Mouse (Mus musculus): Measurements from ENCODE around the gene Dclre1a. TPM values are rescaled to one million over a fixed set of nuclear protein-coding genes. Genes with fewer than 3 reads are reported as not detected.
A peak's percentile ranks its signal among the peaks of the same experiment; 100 is the strongest.
"Not testable (repeated sequence)": the region's sequence is repeated elsewhere in the genome, so short reads cannot be mapped to it uniquely, and the experiment has no call there.

Gene Dclre1a
- total and polyA plus RNA-seq, 2 experiments from 2014 or later, result 9.8 to 10.4 TPM

DNA sequence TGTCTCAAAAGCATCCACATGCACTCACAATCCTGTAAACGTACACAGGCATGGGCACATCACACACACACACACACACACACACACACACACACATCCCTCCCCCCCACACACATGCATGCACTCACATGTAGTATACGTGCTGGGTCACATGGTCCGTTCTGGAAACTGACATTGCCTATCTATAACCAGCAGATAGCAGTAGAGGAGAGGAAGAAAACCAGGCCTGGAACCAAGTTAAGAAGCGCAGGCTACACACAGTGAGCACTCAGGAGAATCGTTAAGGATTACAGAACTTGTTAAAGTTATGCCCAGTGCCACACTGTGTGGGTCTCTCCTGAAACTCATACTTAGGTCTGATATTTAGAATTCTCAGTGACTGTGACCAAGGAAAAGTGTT, 45.0 kb downstream of the Dclre1a start:
- H3K9ac ChIP-seq; H3K27me3 ChIP-seq (ENCODE audit: insufficient read depth, low read length); H3K36me3 ChIP-seq (ENCODE audit: insufficient read depth); ATAC-seq; H3K9me3 ChIP-seq (ENCODE audit: low read length); H3K27ac ChIP-seq (ENCODE audit: low read depth, low read length); DNase-seq; H3K4me1 ChIP-seq (ENCODE audit: insufficient read depth); H3K4me2 ChIP-seq (ENCODE audit: low read depth); H3K4me3 ChIP-seq (ENCODE audit: low read depth, low read length): not testable (repeated sequence)
- no CpG with 5 or more reads among the region's 5 CpGs for WGBS

DNA sequence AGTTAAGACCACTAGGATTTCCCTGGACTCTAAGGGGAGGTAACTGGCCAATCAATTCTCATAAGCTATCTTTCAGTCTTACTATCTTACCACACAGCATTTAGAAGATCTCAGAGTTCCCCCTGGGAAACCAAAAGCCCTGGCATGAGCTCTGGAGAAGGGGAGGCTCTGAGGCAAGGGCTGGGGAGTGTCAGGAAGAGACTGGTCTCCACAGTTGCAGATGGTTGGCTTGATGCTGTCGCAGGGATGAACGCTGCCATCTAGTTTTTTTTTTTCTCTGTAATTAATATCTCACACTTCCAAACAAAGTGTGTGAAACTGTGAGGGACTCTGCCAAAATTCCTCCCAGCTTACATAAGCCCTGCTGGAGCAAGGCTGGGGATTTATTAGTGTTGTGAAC, 53.9 kb downstream of the Dclre1a start:
- not testable (repeated sequence) for H3K4me2 ChIP-seq (ENCODE audit: low read depth); H3K27me3 ChIP-seq (ENCODE audit: insufficient read depth, low read length); H3K36me3 ChIP-seq (ENCODE audit: insufficient read depth); H3K4me3 ChIP-seq (ENCODE audit: low read depth, low read length); H3K9me3 ChIP-seq (ENCODE audit: low read length); ATAC-seq; H3K9ac ChIP-seq; H3K27ac ChIP-seq (ENCODE audit: low read depth, low read length); H3K4me1 ChIP-seq (ENCODE audit: insufficient read depth); DNase-seq
- WGBS, result no CpG with 5 or more reads among the region's 2 CpGs

DNA sequence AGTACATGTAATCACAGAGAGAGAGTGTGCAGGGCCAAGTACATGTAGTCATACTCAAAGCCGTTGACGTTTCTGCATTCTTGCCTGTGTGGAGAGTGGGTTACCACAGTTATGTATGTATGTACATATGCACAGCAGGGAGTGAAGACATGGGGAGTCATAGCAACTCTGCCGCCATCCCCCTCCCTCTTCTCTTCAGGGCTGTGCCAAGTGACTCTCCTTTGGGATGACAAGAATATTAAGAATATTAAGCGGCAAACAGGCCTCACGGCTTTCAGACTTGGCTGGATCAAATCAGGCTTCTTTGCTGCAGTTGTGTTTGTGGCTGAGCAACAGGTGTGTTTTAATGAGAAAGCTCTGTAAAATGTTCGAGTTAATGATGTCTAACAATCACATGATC, 58.4 kb downstream of the Dclre1a start:
- Histone ChIP-seq H3K27ac (ENCODE audit: low read depth, low read length) (no peak overlapping the region), H3K4me1 (ENCODE audit: insufficient read depth) (no peaks in the 10 kb centered on the region), H3K9me3 (ENCODE audit: low read length) (no peaks in the 10 kb centered on the region)

DNA sequence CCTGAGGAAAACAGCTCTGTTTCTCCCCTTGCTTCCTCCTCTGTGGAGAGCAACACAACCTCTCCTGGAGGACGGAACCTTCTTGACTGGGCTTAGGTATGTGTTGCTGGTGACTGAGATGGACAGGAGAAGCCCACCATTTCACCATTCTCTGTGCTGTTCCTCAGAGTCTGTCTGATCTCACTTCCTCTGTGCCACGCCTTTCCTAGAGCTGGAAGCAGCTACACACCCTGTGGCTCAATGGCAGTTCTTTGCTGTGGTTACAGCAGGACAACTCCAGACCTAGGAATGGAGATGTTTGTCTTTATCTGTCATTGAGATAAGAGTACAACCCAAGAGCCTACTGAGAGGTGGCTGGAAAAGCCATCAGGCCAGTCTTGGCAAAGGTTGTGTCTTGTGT, 60.7 kb downstream of the Dclre1a start:
- no peaks in the 10 kb centered on the region for H3K9me3 ChIP-seq (ENCODE audit: low read length)
- no peaks in the 10 kb centered on the region for H3K36me3 ChIP-seq (ENCODE audit: insufficient read depth)
- no peak for TF ChIP-seq CTCF (IDR thresholded peaks at IDR 0.05; ENCODE audit: low read depth)
- H3K4me3 ChIP-seq (ENCODE audit: low read depth, low read length), result no peak overlapping the region
- no peak overlapping the region for H3K9ac ChIP-seq
- H3K4me2 ChIP-seq (ENCODE audit: low read depth), result no peak overlapping the region
- ATAC-seq (no peak), DNase-seq (no peak)
- no peak overlapping the region for H3K27ac ChIP-seq (ENCODE audit: low read depth, low read length)
- no peaks in the 10 kb centered on the region for H3K4me1 ChIP-seq (ENCODE audit: insufficient read depth)
- no peaks in the 10 kb centered on the region for H3K27me3 ChIP-seq (ENCODE audit: insufficient read depth, low read length)
- 92% methylated on average over 2 of the region's 2 CpGs for WGBS

More for the DNA sequence above, 58.4 kb downstream of the Dclre1a start:
- ATAC-seq (no peak), DNase-seq (no peak)
- H3K4me2 ChIP-seq (ENCODE audit: low read depth), result no peak overlapping the region
- WGBS, result 87% methylated on average over 6 of the region's 6 CpGs
- H3K36me3 ChIP-seq (ENCODE audit: insufficient read depth), result no peaks in the 10 kb centered on the region
- no peak overlapping the region for H3K4me3 ChIP-seq (ENCODE audit: low read depth, low read length)
- H3K9ac ChIP-seq, result no peak overlapping the region
- no peaks in the 10 kb centered on the region for H3K27me3 ChIP-seq (ENCODE audit: insufficient read depth, low read length)
- no peak for TF ChIP-seq CTCF (IDR thresholded peaks at IDR 0.05; ENCODE audit: low read depth)

DNA sequence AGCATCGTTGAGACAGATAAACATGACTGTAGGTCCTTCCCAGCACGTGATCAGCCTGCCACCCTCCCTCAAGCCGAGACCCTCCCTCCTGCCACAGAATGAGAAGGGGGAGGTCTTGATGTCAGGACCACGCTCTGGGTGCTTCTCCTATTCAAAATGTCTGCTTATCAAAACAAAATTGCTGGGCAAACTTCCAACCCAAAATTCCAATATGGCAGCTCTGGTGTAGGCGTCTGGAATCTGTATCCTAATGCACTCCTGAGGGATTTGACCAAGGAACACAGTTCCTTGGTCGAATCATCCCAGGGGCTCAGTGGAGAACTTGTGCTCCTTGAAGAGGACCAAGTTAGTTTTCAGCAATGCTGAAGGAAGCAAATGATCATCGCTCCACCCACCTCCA, 61.1 kb downstream of the Dclre1a start:
- Histone ChIP-seq H3K4me1 (ENCODE audit: insufficient read depth) (no peaks in the 10 kb centered on the region), H3K4me3 (ENCODE audit: low read depth, low read length) (no peak overlapping the region), H3K4me2 (ENCODE audit: low read depth) (no peak overlapping the region), H3K27ac (ENCODE audit: low read depth, low read length) (no peak overlapping the region), H3K9me3 (ENCODE audit: low read length) (no peaks in the 10 kb centered on the region), H3K9ac (no peak overlapping the region), H3K27me3 (ENCODE audit: insufficient read depth, low read length) (no peaks in the 10 kb centered on the region), H3K36me3 (ENCODE audit: insufficient read depth) (no peaks in the 10 kb centered on the region)
- ATAC-seq (no peak), DNase-seq (no peak)
- TF ChIP-seq CTCF (IDR thresholded peaks at IDR 0.05; ENCODE audit: low read depth), result no peak
- 83% methylated on average over 7 of the region's 7 CpGs for WGBS

DNA sequence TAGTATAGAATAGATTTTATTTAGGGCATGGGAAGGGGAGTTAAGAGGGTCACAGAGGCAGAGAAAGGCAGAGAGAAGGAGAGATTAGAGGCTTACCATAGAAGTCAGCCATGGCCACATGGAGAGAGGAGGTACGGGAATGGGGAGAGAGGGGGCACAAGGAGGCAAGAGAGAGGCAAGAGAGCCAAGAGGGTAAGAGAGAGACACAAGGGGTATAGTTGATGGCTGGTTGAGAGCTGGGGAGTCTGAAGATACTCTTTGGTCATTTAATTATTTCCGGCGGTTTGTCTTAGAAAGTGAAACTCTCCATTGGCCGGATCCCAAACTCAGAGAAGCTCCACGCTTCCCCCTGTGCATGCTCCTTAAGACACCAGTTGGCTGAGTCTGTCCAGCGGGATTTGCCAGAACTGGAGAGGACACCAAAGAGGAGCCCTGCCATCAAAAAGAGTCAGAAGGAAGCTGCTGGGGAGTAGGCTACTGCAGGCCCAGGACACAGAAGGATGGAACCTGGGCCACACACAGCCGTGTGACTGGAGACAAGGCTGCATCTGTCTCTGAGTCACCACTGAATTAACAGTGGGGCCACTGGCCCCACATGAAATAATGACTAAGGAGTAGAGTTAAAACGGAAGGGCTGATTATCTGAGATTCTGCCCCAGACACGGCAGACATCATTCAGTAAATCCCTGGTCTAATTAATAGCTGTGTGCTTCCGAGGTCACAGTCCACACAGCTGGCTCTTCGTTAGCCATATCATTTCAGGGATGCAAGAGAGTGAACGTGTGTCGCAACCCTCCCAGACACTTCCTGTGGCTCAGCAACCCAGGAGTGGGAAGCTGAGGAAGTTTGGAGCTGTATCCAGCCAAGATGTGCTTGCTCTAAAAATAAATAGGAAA, 62.4 kb downstream of the Dclre1a start:
- no peaks in the 10 kb centered on the region for H3K4me1 ChIP-seq (ENCODE audit: insufficient read depth)
- no peak overlapping the region for H3K4me2 ChIP-seq (ENCODE audit: low read depth)
- no peak for TF ChIP-seq CTCF (IDR thresholded peaks at IDR 0.05; ENCODE audit: low read depth)
- no peaks in the 10 kb centered on the region for H3K9me3 ChIP-seq (ENCODE audit: low read length)
- H3K4me3 ChIP-seq (ENCODE audit: low read depth, low read length), result no peak overlapping the region
- H3K36me3 ChIP-seq (ENCODE audit: insufficient read depth), result no peaks in the 10 kb centered on the region
- H3K27me3 ChIP-seq (ENCODE audit: insufficient read depth, low read length), result no peaks in the 10 kb centered on the region
- WGBS, result 28% methylated on average over 13 of the region's 13 CpGs
- DNase-seq (no peak), ATAC-seq (peak; percentile 51; the same call in 1 of the 2 replicates)
- no peak overlapping the region for H3K9ac ChIP-seq
- no peak overlapping the region for H3K27ac ChIP-seq (ENCODE audit: low read depth, low read length)

DNA sequence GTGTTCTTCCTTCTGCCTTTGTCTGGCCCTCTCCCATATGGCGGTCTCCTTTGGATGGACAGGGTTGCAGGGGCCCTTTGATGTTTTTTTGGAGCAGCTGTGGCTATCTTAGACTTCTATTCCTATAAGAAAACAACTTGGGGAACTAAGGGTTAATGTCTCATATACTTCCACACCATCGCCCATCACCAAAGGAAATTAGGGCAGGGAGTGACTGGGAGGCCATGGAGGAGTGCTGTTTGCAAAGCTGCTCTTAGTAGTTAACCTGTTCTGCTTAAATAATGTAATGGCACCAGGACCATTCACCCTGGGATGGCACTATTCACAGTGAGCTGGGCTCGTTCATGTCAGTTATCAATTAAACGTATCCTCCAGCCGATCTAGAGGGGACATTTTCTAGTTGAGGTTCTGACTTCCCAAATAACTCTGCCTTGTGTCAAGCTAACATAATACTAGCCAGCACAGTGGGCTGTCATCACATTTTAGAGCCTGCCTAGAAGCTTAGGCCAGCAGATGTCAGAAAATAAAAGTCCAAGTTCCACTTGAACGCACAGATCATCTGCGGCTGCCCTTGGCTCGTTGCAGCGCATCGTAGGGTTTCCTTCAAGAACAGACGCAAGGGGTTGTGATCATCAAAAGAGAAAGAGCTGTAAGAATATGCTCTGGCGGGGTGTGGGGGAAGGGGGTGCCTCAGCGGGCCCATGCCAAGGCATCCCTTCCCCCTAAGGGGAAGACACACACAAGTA, 63.2 kb downstream of the Dclre1a start:
- no peak for TF ChIP-seq CTCF (IDR thresholded peaks at IDR 0.05; ENCODE audit: low read depth)
- no peaks in the 10 kb centered on the region for H3K27me3 ChIP-seq (ENCODE audit: insufficient read depth, low read length)
- WGBS, result 33% methylated on average over 13 of the region's 13 CpGs

More for the DNA sequence above, 63.2 kb downstream of the Dclre1a start:
- H3K4me2 ChIP-seq (ENCODE audit: low read depth), result no peak overlapping the region
- H3K4me1 ChIP-seq (ENCODE audit: insufficient read depth), result no peaks in the 10 kb centered on the region
- no peaks in the 10 kb centered on the region for H3K36me3 ChIP-seq (ENCODE audit: insufficient read depth)
- H3K9ac ChIP-seq, result no peak overlapping the region
- H3K4me3 ChIP-seq (ENCODE audit: low read depth, low read length), result no peak overlapping the region
- no peaks in the 10 kb centered on the region for H3K9me3 ChIP-seq (ENCODE audit: low read length)
- no peak overlapping the region for H3K27ac ChIP-seq (ENCODE audit: low read depth, low read length)
- ATAC-seq (no peak), DNase-seq (no peak)

Other genes with a start within 250 kb of the Dclre1a start
- gene Nrap, start 158.2 kb downstream of the Dclre1a start, total RNA-seq (2014; rRNA removed), result 0.76 and 0.85 TPM in 2 replicates
- gene Nrap, start 158.2 kb downstream of the Dclre1a start, polyA plus RNA-seq (2015; fragmentation: Nextera tagmentation; extraction: Ambion mirVana), result 0.64 and 0.86 TPM in 2 replicates
- 21.4 and 23.7 TPM in 2 replicates for gene Casp7, start 151.1 kb downstream of the Dclre1a start, total RNA-seq (2014; rRNA removed)
- 23.8 and 28.8 TPM in 2 replicates for gene Casp7, start 151.1 kb downstream of the Dclre1a start, polyA plus RNA-seq (2015; fragmentation: Nextera tagmentation; extraction: Ambion mirVana)
- gene Plekhs1, start 86.6 kb downstream of the Dclre1a start, total RNA-seq (2014; rRNA removed), result 0.14 and 0.15 TPM in 2 replicates
- 0.28 and 0.29 TPM in 2 replicates for gene Plekhs1, start 86.6 kb downstream of the Dclre1a start, polyA plus RNA-seq (2015; fragmentation: Nextera tagmentation; extraction: Ambion mirVana)
- 11.5 and 13.7 TPM in 2 replicates for gene Nhlrc2, start within 50 bp of the Dclre1a start, total RNA-seq (2014; rRNA removed)
- gene Nhlrc2, start within 50 bp of the Dclre1a start, polyA plus RNA-seq (2015; fragmentation: Nextera tagmentation; extraction: Ambion mirVana), result 3.8 and 5.8 TPM in 2 replicates
- gene Adrb1, start 174.0 kb upstream of the Dclre1a start, total RNA-seq (2014; rRNA removed), result 7.3 and 8.5 TPM in 2 replicates
- 2.8 and 3.4 TPM in 2 replicates for gene Adrb1, start 174.0 kb upstream of the Dclre1a start, polyA plus RNA-seq (2015; fragmentation: Nextera tagmentation; extraction: Ambion mirVana)